Mouse (Mus musculus): ENCODE measurements around the gene Oas2.

Oas2 gene

DNA sequence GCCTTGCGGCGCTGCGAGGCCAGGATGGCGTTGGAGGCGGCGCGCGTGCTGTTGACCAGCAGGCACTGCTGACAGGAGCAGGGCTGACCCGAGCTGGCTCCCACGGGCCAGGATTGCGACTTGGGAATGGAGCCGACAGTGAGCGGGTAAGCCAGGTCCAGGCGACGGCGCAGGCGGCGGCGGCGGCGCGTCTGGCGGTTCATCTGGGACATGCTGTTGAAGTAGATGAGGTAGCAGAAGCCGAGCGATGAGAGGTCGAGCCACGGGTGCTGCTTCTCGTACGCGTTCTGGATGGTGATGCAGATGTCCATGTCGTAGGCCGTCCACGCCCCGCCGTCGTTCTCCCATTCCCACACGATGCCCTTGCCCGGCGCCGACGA is 55.0 kb downstream of the Oas2 start:
- no peak for DNase-seq

DNA sequence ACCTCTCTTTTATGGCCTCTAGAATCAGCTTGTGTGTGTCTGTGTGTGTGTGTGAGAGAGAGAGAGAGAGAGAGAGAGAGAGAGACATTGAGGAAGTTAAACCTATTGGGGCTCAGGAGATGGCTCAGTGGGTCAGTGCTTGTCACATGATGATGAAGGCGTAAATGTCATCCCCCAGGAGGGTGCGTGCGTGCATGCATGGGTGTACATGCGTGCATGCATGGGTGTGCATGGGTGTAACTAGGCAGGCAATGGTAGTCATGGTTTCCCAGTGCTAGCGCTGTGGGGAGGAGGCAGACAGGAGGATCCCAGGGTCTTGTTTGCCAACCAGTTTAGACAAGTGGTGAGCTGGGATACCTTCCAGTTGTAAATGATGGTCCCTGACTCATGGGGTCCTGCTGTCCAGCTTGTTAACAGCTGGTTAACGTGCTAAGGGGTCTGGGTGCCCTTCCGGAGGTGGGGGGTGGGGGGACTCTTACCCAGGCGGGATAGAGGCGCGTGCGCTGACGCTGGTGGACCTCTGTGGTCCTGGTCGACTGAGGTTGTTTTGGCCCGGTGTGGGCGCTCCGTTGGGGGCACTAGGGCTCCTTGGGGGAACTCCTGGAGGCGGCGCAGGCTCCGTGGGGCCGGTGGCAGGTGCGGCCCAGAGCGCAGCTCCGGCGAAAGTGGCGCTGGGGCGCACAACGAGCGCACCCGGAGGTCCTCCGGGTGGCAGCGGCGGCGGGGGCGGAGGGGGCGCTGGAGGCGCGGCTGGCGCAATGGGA is 55.5 kb downstream of the Oas2 start:
- DNase-seq: no peak

- no peak for DNase-seq
Measured at GRCm38 (mm10) chr5:120692034-120692433, 57.6 kb downstream of the Oas2 start.

- no peak for DNase-seq
Measured at GRCm38 (mm10) chr5:120690417-120690816, 59.2 kb downstream of the Oas2 start.

DNA sequence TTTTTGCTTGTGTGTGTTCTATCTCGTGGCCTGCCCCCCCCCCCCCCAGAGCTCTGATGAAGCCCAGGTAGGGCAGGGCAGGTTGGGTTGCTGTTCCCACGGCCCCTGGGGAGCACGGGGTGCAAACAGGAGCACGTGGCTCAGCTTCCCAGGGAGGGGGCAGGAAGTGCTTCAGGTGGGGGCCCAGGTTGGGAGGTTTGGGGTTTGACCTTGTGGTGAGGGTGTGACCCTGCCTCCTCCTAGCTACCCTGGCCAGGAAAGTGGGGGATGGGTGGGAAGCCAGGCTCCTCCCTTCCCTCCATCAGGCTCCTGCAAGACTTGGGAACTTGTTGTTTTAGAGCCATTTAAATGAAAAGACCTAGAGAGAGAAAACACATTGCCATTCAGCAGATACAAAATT is 61.2 kb downstream of the Oas2 start:
- no peak for DNase-seq

DNA sequence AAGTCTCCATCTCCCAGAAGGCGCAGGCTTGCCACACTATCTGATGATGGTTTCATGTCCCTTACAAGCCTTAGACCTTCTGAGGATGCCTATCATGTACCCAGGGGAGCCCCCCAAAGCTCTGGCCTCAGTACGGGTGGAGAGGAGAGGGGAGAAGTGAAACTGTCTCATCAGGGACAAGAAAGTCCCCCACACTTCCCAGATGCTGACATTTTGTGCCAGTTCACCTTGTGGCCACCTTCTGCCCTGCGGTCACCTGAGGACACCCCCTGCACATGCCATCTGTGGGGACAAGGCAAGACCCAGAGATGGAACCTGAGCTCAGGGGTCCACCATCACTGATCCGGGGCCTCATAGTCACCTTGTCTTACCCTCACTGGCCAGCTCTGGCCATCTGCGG is 61.8 kb downstream of the Oas2 start:
- no peak for DNase-seq

- no peak for DNase-seq
Measured at GRCm38 (mm10) chr5:120687484-120687851, 62.2 kb downstream of the Oas2 start.

DNA sequence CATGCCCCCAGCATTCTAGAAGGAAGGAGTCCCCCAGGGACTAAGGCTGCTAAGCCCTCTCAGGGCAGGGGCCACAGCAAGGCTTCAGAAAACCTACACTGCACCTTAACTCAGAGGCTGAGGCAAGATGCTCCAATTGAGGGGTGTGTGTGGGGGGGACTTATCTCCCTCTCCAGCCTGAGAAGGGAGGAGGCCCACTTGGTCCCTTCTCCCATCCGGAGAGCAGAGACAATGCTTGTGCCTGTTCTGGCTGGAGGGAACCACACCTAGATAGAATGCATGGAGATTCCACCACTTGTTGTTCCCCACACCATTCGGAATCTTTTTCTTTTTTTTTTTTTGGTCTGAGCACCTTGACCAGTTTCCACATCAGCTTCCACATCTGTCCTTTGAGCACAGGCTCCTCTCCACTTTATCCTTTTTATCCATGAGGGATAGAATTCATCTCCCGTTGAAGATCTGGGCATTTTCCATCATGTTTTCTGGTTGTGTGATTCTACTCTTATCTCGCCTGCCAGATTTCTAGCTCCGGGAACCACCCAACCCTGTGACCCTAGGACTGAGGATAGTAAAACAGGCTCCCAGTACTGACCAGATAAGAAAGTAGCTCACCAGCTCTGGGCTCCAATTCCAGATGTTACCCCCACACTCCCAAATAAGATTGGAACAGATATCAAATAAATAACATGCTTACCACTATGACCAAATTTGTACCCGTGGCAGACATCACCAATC is 62.7 kb downstream of the Oas2 start:
- no peak for DNase-seq

DNA sequence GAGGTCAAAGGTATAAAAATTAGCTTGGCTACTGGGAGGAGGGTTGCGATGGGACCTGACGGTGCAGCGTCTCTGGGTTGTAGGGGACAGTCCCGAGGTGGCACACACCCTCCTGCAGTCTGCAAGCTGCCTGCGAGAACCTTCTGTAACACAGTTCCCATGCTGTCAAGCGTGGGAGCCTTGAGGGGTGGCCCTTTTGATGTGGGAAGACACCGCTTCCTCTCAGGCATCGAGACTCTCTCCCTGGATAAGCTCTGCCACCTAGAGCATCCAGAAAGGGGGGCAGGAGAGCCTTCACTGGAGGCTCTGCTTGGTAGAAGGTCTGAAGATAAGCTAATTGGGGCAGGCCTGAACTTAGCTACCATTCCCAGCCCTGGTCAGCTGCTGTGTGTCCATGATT is 64.0 kb downstream of the Oas2 start:
- no peak for DNase-seq

DNA sequence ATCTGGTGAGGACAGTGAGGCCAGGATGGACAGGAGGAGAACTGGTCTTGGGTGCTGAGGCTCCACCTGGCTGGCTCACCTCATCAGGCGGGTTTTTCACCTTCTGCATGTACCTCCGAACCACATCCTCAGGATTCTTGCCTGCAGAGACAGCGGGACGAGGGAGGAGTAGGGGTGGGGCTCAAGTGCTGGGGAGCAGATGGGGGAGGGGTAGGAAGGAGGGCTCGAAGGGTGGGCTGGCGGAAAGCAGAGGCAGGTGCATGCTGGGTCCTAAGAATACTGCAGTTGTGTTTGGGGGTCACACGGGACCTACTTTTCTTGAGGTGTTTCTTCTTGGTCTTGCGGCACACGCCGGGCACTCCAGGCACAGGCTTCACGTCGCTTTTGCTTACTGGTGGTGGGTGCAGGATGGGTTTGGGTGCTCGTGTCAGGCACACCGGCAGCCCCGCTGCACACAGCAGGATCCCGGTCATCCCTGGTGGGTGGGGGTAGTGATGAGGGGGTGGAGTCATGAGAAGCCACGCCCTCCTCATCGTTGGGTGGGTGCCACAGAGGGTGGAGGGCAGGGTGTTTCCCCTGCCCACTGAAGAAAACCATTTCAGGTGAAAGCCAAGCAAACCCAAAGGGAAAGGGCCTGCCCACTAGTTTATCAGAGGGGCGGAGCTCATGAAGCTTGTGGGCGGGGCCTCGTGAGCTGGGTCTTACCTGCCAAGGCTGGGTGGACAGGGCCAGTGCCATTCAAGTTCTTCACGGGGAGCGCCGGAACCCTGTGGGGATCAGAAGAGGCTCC is 66.5 kb downstream of the Oas2 start:
- no peak for DNase-seq

- DNase-seq: no peak
Measured at GRCm38 (mm10) chr5:120680918-120681317, 68.7 kb downstream of the Oas2 start.

Data from lung, postnatal 4 days (tissue).